Mouse (Mus musculus): ENCODE measurements around the gene Emg1. TPM values are rescaled to one million over a fixed set of nuclear protein-coding genes. Genes with fewer than 3 reads are reported as not detected.

The Emg1 gene
- polyA plus RNA-seq, 1 experiment from 2014 or later = 233 TPM

DNA sequence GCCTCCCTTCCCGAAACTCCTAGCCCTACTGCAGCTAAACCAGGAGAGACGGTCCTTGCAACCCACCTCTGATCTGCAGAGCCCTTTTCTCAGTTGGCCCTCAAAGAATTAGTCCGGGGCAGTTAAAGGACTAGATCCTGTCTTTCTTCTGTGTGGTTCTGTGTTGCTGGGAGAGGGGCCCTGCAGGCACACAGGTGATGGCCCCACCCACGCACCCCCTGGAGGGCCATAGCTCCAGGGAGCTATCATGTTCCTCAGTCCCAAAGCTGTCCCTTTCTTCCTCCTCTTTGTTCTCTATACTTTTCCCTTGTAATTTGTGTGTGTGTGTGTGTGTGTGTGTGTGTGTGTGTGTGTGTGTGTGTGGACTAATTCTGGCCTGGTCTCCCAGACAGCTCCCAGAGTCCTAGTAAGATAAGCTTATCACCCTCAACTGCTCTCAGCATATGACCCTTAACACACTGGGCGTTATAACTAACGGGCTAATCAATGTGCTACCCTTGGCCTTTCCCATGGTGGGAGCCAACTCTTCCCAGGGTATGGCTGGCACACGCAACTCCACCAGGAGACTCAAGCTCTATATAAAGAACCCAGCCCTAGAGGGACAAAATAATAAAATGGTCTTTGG is 7.5 kb upstream of the Emg1 start:
- H3K9me3 ChIP-seq (ENCODE audit: control insufficient read depth, low read length) = no peaks in the 10 kb centered on the region
- H3K27ac ChIP-seq (ENCODE audit: low read depth, low read length) = peak overlapping the region; percentile 65; the same call in 1 of the 2 replicates
- peak overlapping the region; percentile 38 for H3K4me3 ChIP-seq (ENCODE audit: low read length)
- peak overlapping the region; percentile 31 for H3K4me2 ChIP-seq (replicated peaks; ENCODE audit: low read depth, low read length)
- peaks cover 33% of the 10 kb centered on the region for H3K36me3 ChIP-seq (ENCODE audit: control insufficient read depth, insufficient read depth, low read length)
- no peaks in the 10 kb centered on the region for H3K4me1 ChIP-seq (ENCODE audit: control insufficient read depth, insufficient read depth, low read length)
- no peaks in the 10 kb centered on the region for H3K27me3 ChIP-seq (ENCODE audit: control insufficient read depth, insufficient read depth, low read length)
- peak overlapping the region; percentile 53; the same call in 1 of the 2 replicates for H3K9ac ChIP-seq (ENCODE audit: low read depth, low read length)
- WGBS = 61% methylated on average over 7 of the region's 7 CpGs
- ATAC-seq (ENCODE audit: low FRiP score, low TSS enrichment) = no peak

DNA sequence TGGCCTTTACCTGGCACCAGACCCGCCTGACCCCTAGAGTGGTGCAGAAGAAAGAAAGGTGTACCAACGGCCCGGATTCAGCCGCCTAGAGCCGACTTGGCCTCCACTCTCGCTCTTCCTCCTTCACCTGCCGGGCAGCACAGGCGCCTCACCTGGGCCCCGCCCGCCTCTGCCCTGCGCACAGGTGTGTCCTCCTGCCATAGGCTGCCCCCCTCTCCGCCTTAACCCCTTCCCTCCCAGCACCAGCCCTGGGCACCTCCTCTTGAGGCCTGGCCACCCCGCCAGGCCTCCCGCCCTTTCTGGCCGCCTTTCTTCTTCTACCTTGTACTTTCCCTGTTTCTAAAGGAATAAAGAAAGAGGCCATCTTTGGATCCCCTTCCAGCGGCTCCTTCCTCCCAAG is 6.7 kb upstream of the Emg1 start:
- Histone ChIP-seq H3K4me2 (replicated peaks; ENCODE audit: low read depth, low read length) (peak overlapping the region; percentile 31; the same call in 1 of the 2 replicates), H3K27me3 (ENCODE audit: control insufficient read depth, insufficient read depth, low read length) (no peaks in the 10 kb centered on the region), H3K4me3 (ENCODE audit: low read length) (peak overlapping the region; percentile 38), H3K9ac (ENCODE audit: low read depth, low read length) (peak overlapping the region; percentile 53), H3K36me3 (ENCODE audit: control insufficient read depth, insufficient read depth, low read length) (peaks cover 40% of the 10 kb centered on the region), H3K9me3 (ENCODE audit: control insufficient read depth, low read length) (no peaks in the 10 kb centered on the region), H3K27ac (ENCODE audit: low read depth, low read length) (peak overlapping the region; percentile 65), H3K4me1 (ENCODE audit: control insufficient read depth, insufficient read depth, low read length) (peaks cover 3% of the 10 kb centered on the region)
- WGBS = 66% methylated on average over 15 of the region's 16 CpGs
- peak; percentile 20; the same call in 1 of the 2 replicates for ATAC-seq (ENCODE audit: low FRiP score, low TSS enrichment)

DNA sequence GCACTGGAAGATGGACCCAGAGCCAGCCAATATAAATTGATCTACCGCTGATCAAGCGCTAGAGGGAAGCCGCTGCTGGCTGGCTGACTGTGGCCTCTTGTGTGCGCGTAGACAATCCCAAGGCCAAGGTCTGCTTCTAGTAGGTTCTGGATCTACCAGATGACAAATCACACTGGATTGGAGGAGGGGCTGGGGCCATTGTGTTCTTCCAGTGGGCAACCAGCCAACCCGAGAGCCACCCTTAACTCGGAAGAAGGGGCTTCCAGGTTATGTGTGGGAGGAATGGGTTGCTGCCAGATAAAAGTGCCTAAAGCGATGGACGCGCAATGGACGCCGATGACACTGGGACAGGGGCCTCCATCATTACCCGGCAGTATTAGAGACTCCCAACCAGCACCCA is 6.0 kb upstream of the Emg1 start:
- Histone ChIP-seq H3K9ac (ENCODE audit: low read depth, low read length) (peak overlapping the region; percentile 53), H3K9me3 (ENCODE audit: control insufficient read depth, low read length) (no peaks in the 10 kb centered on the region), H3K27me3 (ENCODE audit: control insufficient read depth, insufficient read depth, low read length) (no peaks in the 10 kb centered on the region), H3K36me3 (ENCODE audit: control insufficient read depth, insufficient read depth, low read length) (peaks cover 41% of the 10 kb centered on the region), H3K27ac (ENCODE audit: low read depth, low read length) (no peak overlapping the region), H3K4me1 (ENCODE audit: control insufficient read depth, insufficient read depth, low read length) (peaks cover 10% of the 10 kb centered on the region), H3K4me3 (ENCODE audit: low read length) (peak overlapping the region; percentile 38), H3K4me2 (replicated peaks; ENCODE audit: low read depth, low read length) (peak overlapping the region; percentile 23)
- WGBS = 70% methylated on average over 13 of the region's 13 CpGs
- ATAC-seq (ENCODE audit: low FRiP score, low TSS enrichment) = no peak

DNA sequence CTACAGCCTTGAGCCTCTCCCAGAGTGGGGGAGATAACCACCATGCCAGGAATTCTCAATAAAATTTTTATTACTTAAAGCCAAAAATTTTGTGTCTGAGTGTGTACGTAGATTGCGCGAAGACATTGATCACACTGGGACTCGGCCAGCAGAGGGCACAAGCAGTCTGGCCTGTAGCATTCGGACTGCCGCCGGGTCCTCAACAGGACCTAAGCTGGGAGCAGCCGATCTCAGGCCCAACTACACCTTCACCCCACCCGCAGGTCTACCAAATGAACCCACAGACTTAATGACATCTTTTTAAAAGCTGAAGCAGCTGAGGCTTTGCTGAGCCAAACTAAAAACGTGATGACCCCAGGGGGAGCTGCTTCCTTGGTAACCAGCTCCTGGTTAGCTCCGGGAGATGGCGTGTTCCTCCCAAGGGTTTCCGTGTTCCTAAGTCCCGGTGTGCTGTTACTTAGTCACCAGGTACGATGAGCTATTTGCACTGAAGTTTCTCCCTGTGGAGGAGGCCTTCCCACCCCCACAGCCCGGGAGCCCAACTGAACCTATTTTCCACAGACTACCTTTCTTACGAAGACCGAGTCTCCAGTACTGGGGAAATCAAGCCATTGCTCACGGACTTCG is 5.0 kb upstream of the Emg1 start:
- peaks cover 11% of the 10 kb centered on the region for H3K4me1 ChIP-seq (ENCODE audit: control insufficient read depth, insufficient read depth, low read length)
- H3K9me3 ChIP-seq (ENCODE audit: control insufficient read depth, low read length) = no peaks in the 10 kb centered on the region
- no peaks in the 10 kb centered on the region for H3K27me3 ChIP-seq (ENCODE audit: control insufficient read depth, insufficient read depth, low read length)
- WGBS = 69% methylated on average over 20 of the region's 20 CpGs
- peak overlapping the region; percentile 18; the same call in 1 of the 2 replicates for H3K9ac ChIP-seq (ENCODE audit: low read depth, low read length)
- H3K27ac ChIP-seq (ENCODE audit: low read depth, low read length) = no peak overlapping the region
- H3K4me2 ChIP-seq (replicated peaks; ENCODE audit: low read depth, low read length) = peak overlapping the region; percentile 23; the same call in 1 of the 2 replicates
- H3K4me3 ChIP-seq (ENCODE audit: low read length) = no peak overlapping the region; the same call in 1 of the 2 replicates
- no peak for ATAC-seq (ENCODE audit: low FRiP score, low TSS enrichment)
- H3K36me3 ChIP-seq (ENCODE audit: control insufficient read depth, insufficient read depth, low read length) = peaks cover 41% of the 10 kb centered on the region

DNA sequence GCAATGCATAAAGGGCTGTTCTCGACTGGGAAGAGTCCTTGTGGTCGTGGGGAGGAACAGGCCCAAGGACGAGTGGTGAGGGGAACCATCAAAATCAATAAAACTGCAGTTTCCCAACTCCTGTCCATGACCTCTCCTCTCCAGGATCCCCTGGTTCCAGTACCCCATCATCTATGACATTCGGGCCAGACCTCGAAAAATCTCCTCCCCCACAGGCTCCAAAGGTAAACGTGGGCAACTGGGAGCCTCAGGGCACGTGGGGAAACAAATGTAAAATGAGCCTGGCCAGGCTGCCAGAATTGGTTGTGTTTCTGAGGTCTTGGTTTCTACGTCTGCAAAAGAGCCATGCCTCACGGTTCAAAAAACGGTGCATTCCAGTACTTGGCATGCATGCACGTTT is 940 bp upstream of the Emg1 start:
- Histone ChIP-seq H3K4me1 (ENCODE audit: control insufficient read depth, insufficient read depth, low read length) (peaks cover 24% of the 10 kb centered on the region), H3K27ac (ENCODE audit: low read depth, low read length) (peak overlapping the region; percentile 87; the same call in 1 of the 2 replicates), H3K4me2 (replicated peaks; ENCODE audit: low read depth, low read length) (peak overlapping the region; percentile 90), H3K4me3 (ENCODE audit: low read length) (peak overlapping the region; percentile 68), H3K36me3 (ENCODE audit: control insufficient read depth, insufficient read depth, low read length) (peaks cover 56% of the 10 kb centered on the region), H3K9me3 (ENCODE audit: control insufficient read depth, low read length) (no peaks in the 10 kb centered on the region), H3K27me3 (ENCODE audit: control insufficient read depth, insufficient read depth, low read length) (no peaks in the 10 kb centered on the region), H3K9ac (ENCODE audit: low read depth, low read length) (peak overlapping the region; percentile 88)
- WGBS = 13% methylated on average over 11 of the region's 11 CpGs
- no peak for ATAC-seq (ENCODE audit: low FRiP score, low TSS enrichment)

DNA sequence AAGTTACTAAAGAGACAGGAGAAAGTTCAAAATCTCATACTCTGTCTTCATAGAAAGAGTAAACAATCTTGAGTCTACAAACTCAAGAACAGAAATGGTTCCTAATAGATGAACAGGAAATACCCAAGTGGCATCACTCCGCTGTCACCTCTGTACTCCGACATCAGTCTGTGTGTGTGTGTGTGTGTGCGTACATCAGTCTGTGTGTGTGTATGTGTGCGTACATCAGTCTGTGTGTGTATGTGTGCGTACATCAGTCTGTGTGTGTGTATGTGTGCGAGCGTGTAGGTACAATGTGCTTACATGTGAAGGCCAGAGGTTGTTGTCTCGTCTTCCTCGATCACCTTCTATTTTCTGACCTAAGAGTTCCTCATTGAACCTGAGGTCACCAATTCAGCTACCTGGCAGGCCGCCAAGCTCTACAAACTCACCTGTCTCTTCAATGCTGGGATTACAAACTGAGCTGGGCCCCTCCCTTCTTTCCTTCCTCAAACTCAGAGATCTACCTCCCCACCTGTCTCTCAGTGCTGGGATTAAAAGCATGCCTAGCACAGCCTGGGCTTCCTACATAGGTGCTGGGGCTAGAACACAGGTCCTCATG is 3.6 kb downstream of the Emg1 start:
- no peak for ATAC-seq (ENCODE audit: low FRiP score, low TSS enrichment)

DNA sequence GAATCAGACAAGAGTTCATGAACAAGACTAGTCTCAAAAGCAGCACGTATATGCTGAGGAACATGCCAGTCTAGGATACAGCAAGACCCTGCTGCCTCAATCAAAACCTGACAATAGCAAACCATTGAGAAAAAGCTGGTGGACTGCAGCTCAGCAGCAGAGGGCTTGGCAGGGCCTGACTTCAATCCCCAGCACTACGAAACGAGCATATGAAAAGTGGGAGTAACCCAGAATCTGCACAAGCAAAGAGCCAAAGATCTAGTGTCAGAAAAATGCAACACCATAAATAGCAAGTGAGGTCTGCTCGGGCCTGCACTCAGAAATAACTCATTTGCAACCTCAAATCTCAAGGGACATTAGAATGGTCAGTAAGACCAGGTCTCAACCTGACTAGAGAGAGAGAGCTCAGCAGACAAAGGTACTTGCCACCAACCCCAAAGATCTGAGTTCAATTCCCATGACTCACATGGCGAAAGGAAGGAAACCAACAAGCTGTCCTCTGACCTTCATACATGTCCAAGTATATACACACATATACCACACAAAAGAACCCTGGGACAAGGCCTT is 5.8 kb downstream of the Emg1 start:
- Histone ChIP-seq H3K4me3 (ENCODE audit: low read length) (no peak overlapping the region), H3K9ac (ENCODE audit: low read depth, low read length) (no peak overlapping the region), H3K27ac (ENCODE audit: low read depth, low read length) (no peak overlapping the region), H3K4me2 (replicated peaks; ENCODE audit: low read depth, low read length) (no peak overlapping the region), H3K4me1 (ENCODE audit: control insufficient read depth, insufficient read depth, low read length) (peaks cover 12% of the 10 kb centered on the region; the same call in 1 of the 2 replicates), H3K9me3 (ENCODE audit: control insufficient read depth, low read length) (no peaks in the 10 kb centered on the region), H3K36me3 (ENCODE audit: control insufficient read depth, insufficient read depth, low read length) (peaks cover 75% of the 10 kb centered on the region), H3K27me3 (ENCODE audit: control insufficient read depth, insufficient read depth, low read length) (no peaks in the 10 kb centered on the region)
- no peak for ATAC-seq (ENCODE audit: low FRiP score, low TSS enrichment)
- WGBS = 83% methylated on average over 5 of the region's 5 CpGs

More for the DNA sequence above, 3.6 kb downstream of the Emg1 start:
- no peak overlapping the region for H3K9ac ChIP-seq (ENCODE audit: low read depth, low read length)
- no peaks in the 10 kb centered on the region for H3K27me3 ChIP-seq (ENCODE audit: control insufficient read depth, insufficient read depth, low read length)
- no peak overlapping the region for H3K4me3 ChIP-seq (ENCODE audit: low read length)
- no peak overlapping the region for H3K27ac ChIP-seq (ENCODE audit: low read depth, low read length)
- H3K9me3 ChIP-seq (ENCODE audit: control insufficient read depth, low read length) = no peaks in the 10 kb centered on the region
- peaks cover 53% of the 10 kb centered on the region for H3K36me3 ChIP-seq (ENCODE audit: control insufficient read depth, insufficient read depth, low read length)
- H3K4me1 ChIP-seq (ENCODE audit: control insufficient read depth, insufficient read depth, low read length) = peaks cover 18% of the 10 kb centered on the region
- 94% methylated on average over 10 of the region's 10 CpGs for WGBS
- no peak overlapping the region for H3K4me2 ChIP-seq (replicated peaks; ENCODE audit: low read depth, low read length)

DNA sequence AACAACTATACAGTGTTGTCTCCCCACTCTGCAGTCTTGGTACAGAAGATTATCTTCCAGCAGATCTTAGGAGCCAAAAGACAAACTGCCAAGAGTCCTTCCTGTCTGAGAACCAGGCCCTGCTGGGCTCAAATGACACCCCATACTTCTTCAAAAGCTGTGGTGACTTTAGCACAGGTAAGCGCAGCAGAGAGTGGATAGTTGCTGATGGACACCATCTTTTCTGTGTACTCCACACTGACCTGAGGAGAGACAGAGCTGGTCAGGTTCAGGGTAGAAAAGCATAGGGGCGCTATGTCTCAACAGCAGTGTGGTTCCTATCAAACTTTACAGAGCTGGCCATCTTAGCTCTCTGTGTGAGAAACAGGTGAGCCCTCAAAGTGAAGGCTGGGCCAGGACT is 7.6 kb downstream of the Emg1 start:
- Histone ChIP-seq H3K36me3 (ENCODE audit: control insufficient read depth, insufficient read depth, low read length) (peaks cover 85% of the 10 kb centered on the region), H3K27ac (ENCODE audit: low read depth, low read length) (no peak overlapping the region), H3K9me3 (ENCODE audit: control insufficient read depth, low read length) (no peaks in the 10 kb centered on the region), H3K4me3 (ENCODE audit: low read length) (no peak overlapping the region), H3K9ac (ENCODE audit: low read depth, low read length) (no peak overlapping the region), H3K4me1 (ENCODE audit: control insufficient read depth, insufficient read depth, low read length) (peaks cover 9% of the 10 kb centered on the region; the same call in 1 of the 2 replicates), H3K27me3 (ENCODE audit: control insufficient read depth, insufficient read depth, low read length) (no peaks in the 10 kb centered on the region), H3K4me2 (replicated peaks; ENCODE audit: low read depth, low read length) (no peak overlapping the region)
- 94% methylated on average over 2 of the region's 2 CpGs for WGBS
- no peak for ATAC-seq (ENCODE audit: low FRiP score, low TSS enrichment)

Data from kidney, embryonic 14.5 days (tissue).